Mouse (Mus musculus) adrenal gland, postnatal 25 days (tissue): ENCODE results near the gene Cspg4. TPM values are rescaled to one million over a fixed set of nuclear protein-coding genes. Genes with fewer than 3 reads are reported as not detected.
A peak's percentile ranks its signal among the peaks of the same experiment; 100 is the strongest.

Source experiments
- DNase-seq: peaks from one replicate; pipeline ENCODE4 v3.0.0; 2021; ENCODE audit warnings: mixed read lengths
- total RNA-seq: library from RNA; stranded (reverse); gene quantifications from 2 replicates; pipeline ENCODE4 v1.2.3, GENCODE M21; 2021

Cspg4 gene
- total RNA-seq, 1 experiment from 2014 or later, result 10.4 TPM

GRCm38 (mm10) chr9:56865673-56866400 is 1.0 kb downstream of the Cspg4 start:
- DNase-seq, result no peak

GRCm38 (mm10) chr9:56866430-56866829 is 1.6 kb downstream of the Cspg4 start:
- DNase-seq, result no peak

DNA sequence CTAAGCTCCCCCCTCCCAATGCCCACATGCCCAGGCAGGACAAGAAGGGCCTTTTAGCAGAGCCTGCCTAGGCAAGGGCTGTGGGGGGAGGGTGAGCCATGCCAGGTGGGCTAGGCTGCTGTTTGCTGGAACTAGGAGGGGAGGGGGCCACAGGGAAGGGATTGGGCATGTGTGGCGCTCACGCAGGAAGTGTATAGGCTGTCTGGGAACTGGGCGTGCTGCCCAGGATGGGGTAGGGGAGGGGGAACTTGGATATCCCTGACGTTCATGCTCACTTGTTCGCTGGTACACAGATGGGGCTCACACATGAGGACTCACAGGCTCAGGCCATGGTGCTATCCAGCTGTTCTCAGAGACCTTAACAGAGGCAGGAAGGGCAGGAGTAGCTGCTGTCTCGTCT is 3.5 kb downstream of the Cspg4 start:
- no peak for DNase-seq

DNA sequence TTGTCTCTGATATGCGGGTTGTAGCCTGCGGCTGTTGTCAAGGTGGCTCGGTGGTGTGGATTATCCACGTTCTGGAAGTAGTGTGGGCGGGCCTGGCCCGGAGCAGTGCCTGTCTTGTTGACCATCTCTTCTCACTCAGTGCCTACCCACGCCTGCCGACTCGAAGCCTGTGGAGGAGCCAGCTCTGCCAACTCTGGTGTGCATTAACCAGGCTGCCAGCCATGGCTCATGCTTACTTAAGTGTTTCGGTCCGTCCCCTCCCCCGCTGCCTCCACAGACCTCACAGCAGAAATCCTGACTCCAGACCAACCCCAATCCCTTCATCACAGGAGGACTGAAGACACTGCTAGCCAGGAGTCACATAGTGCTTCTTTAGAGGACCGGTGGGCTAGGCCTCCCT is 4.7 kb downstream of the Cspg4 start:
- no peak for DNase-seq

DNA sequence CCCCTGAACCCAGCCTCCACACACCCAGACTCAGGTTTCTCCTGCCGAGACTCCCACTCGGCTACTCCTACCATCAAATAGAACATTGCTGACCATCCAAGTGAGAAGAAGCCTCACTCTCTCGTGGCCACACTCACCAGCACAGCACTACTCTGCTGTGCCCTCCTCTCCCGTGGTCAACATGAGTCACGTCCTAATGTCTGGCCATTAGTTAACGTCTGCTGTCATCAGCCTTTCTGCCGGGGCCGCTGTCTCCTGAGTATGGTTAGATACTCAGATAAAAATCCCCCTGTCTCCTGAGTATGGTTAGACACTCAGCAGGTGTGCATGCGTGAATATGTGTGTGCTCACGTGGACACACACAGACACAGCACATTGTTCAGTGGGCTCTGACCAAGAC is 5.9 kb downstream of the Cspg4 start:
- peak; percentile 41 for DNase-seq

GRCm38 (mm10) chr9:56871191-56871590 is 6.4 kb downstream of the Cspg4 start:
- DNase-seq, result no peak

DNA sequence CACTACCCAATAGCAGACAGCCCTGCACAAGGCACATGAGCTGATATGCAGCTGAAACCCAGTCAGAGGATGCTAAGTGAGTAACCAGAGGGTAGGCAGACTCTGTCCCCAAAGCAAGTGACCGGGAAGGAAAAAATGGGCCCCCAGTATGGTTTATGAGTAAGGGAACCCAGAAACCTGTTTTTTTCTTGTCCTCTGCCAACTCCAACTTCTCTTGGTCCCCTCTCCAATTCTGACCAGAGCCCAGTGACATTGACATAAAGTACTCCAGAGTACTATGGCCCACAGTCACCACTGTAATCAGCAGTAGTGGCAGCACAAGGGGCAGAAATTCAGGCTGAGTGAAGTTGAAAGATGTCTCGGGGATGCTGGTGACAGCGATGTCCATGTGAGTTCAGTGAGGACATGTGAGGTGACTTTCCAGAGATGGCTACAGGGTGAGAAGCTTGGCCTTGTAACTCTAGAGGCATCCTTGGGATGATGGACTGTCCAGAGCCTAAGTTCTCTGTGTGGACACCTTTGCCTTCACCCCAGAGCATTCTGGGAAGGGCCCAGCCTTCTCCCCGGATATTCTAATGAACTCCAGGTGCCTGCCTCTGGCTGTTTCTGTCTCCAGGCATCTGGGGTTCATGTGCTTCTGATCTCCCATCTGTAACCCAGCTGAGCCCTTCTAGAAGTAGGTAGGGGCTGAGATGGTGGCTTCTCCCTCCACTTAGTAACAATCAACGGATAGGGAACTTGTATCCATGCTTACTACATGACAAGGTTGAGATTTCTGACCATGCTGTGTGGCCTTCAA is 7.5 kb downstream of the Cspg4 start:
- DNase-seq, result no peak

DNA sequence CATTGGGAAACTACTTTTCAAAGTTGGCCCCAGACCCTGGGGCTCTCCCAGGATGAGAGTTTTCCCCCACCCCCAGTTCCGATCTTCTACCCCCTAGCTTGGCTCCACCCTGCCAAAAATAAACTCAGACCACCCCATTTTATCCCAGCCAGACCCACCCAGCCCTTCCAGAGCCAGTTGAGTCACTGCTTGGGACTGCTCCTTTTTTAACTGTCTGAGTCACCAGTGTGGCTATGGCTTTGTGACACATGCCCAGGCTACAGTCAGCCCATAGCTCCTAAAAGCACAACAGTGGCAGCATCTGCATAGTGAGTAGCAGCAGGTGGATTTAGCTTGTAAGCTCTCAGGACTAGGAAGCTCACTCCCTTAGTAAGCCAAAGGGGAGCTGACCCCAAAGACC is 8.3 kb downstream of the Cspg4 start:
- no peak for DNase-seq

GRCm38 (mm10) chr9:56876784-56877183 is 12.0 kb downstream of the Cspg4 start:
- DNase-seq, result peak; percentile 42

- DNase-seq, result no peak
Observed at GRCm38 (mm10) chr9:56877284-56877683, 12.5 kb downstream of the Cspg4 start.

DNA sequence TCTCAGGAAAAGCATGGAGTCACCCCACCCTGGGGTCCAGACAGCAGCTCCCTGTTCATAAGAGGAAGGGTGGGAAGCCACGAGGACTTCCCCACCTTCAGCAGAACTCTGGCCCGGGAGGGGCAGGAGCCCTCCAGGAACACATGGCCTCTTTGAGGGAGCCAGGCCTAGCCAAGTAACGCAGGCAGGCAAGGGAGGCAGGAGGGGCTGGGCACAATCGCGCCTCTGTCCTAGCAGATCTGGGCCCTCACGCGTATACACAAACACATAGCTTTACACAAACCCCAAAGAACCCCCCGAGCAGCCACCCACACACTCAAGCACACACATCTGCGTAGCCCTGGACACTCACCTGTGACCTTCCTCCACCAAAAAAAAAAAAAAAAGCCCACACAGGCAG is 16.0 kb downstream of the Cspg4 start:
- no peak for DNase-seq

DNA sequence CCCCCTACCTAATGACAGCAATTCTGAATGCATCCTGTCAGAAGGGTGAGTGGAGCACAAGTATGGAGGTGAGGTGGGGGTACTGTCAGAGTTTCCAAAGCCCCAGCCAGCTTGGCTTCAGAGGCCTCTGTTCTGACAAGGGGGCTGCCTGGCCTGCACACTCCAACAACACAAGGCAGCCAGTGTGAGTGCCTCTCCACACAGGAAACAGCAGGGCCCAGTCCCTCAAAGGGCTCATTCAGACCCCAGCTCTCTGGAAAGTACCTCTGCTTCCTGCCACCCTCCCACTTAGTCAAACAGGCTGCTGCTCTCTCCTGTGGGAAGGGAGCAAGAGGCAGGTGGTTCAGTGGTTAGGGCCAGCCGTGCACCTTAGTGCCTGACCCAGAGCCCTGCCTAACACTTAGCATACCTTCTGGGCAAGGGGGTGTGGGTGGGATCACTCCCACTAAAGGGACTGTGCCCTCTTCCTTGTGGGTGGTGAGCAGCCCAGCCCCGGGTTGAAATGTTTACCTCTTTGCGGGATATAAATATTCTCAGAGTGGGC is 16.8 kb downstream of the Cspg4 start:
- no peak for DNase-seq

GRCm38 (mm10) chr9:56882283-56882682 is 17.4 kb downstream of the Cspg4 start:
- no peak for DNase-seq

GRCm38 (mm10) chr9:56882818-56883217 is 18.0 kb downstream of the Cspg4 start:
- DNase-seq, result no peak

- no peak for DNase-seq
Observed at GRCm38 (mm10) chr9:56883470-56883869, 18.6 kb downstream of the Cspg4 start.

DNA sequence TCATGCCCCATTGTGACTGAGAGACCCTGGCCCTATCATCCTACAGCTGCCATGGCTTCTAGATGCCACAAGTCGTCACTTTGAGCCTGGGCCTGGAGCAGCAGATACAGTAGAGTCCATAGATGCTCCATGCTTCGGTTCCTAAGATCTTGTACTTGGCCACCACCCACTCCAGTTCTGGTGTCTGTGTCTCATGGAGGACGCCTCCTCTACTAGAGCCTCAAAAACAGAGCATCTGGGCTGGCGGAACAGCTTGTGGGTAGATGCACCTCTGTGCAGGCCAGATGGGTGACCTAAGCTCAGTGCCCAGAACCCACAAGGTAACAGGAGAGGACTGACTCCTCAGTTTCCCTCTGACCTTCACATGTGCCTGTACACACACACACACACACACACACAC is 19.5 kb downstream of the Cspg4 start:
- DNase-seq, result no peak

- no peak for DNase-seq
Observed at GRCm38 (mm10) chr9:56886113-56886512, 21.3 kb downstream of the Cspg4 start.

- no peak for DNase-seq
Observed at GRCm38 (mm10) chr9:56886601-56887000, 21.8 kb downstream of the Cspg4 start.

DNA sequence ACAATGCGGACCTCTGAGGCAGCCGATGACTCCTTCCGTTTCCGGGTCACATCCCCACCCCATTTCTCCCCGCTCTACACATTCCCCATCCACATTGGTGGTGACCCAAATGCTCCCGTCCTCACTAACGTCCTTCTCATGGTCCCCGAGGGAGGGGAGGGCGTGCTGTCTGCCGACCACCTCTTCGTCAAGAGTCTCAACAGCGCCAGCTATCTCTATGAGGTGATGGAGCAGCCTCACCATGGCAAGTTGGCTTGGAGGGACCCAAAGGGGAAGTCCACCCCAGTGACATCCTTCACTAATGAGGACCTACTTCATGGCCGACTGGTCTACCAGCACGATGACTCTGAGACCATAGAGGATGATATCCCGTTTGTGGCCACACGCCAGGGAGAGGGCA is 22.7 kb downstream of the Cspg4 start:
- no peak for DNase-seq

GRCm38 (mm10) chr9:56889817-56890216 is 25.0 kb downstream of the Cspg4 start:
- peak; percentile 53 for DNase-seq

DNA sequence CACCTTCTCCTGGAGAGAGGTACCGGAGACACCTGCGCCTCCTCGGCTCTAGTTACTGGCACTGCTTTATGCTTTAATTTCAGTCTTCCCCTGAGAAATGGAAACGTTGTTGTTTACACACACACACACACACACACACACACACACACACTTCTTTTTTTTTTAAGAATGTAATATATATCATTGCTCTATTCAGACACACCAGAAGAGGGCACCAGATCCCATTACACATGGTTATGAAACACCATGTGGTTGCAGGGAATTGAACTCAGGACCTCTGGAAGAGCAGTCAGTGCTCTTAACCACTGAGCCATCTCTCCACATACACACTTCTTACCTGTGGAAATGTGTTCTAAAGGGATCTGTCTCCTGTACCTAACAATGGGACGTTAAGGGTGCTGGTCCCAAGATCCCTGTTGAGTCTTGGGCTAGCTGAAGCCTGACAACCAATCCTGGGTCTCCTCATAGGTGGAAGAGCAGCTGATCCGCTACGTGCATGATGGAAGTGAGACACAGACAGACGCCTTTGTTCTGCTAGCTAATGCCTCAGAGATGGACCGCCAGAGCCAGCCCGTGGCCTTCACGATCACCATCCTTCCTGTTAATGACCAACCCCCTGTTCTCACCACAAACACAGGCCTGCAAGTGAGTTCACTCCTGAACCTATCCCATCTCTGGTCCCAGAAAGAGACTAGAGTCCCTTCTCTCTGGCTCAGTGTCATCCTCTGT is 25.9 kb downstream of the Cspg4 start:
- DNase-seq, result no peak

DNA sequence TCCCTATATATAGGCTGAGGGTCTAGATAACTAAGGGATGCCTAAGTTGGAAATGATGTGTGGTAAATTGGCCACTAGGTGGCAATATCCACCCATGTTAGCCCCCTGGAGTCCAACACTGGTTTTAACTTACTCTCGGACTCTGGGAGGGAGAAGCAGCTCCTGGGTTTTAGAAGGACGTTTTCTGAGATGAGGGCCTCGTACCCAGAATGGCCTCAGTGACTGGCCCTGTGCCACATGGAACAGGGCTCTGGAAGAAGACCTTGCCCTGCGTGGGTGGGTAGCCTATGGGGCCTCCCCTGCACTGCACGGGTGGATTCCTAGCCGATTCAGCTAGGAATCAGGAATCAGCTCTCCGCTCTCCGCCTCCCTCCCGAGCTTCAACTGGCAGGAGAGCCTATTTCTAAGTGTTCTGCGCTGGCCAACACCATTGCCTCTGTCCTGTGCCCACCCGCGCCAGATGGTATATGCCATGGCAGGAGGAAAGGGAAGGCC is 26.7 kb downstream of the Cspg4 start:
- peak; percentile 42 for DNase-seq

- no peak for DNase-seq
Observed at GRCm38 (mm10) chr9:56892111-56892510, 27.3 kb downstream of the Cspg4 start.
